Mouse (Mus musculus) forebrain, embryonic 12.5 days (tissue): ENCODE data around the gene Car9. TPM values are rescaled to one million over a fixed set of nuclear protein-coding genes. Genes with fewer than 3 reads are reported as not detected.
"Not testable (repeated sequence)": the region's sequence is repeated elsewhere in the genome, so short reads cannot be mapped to it uniquely, and the experiment has no call there.

Source experiments
- ATAC-seq: fragments of 200-750 bp; cut with Nextera tagmentation; 2 replicates; pipeline ENCODE4 v1.8.0; 2017; ENCODE audit warnings: moderate TSS enrichment; ENCODE audit not compliant: low FRiP score
- H3K27ac ChIP-seq: fragments of 300-500 bp; sonication (generic); 2 replicates; pipeline ENCODE4 v1.5.1; 2016; ENCODE audit warnings: mild to moderate bottlenecking
- H3K27me3 ChIP-seq: fragments of 300-500 bp; sonication (generic); 2 replicates; pipeline ENCODE4 v1.6.1; 2016; ENCODE audit warnings: mild to moderate bottlenecking
- H3K36me3 ChIP-seq: fragments of 300-500 bp; sonication (generic); replicated peaks from 2 replicates; pipeline ENCODE4 v1.6.1; 2016; ENCODE audit warnings: mild to moderate bottlenecking
- H3K4me1 ChIP-seq: fragments of 300-500 bp; sonication (generic); 2 replicates; pipeline ENCODE4 v1.6.1; 2016
- H3K4me2 ChIP-seq: fragments of 300-500 bp; sonication (generic); 2 replicates; pipeline ENCODE4 v1.6.1; 2016; ENCODE audit warnings: mild to moderate bottlenecking, moderate library complexity
- H3K4me3 ChIP-seq: fragments of 300-500 bp; sonication (generic); replicated peaks from 2 replicates; pipeline ENCODE4 v1.5.1; 2016; ENCODE audit warnings: mild to moderate bottlenecking
- H3K9ac ChIP-seq: fragments of 300-500 bp; sonication (generic); 2 replicates; pipeline ENCODE4 v1.6.1; 2016; ENCODE audit warnings: mild to moderate bottlenecking
- H3K9me3 ChIP-seq: fragments of 300-500 bp; sonication (generic); 2 replicates; pipeline ENCODE4 v1.6.1; 2016
- WGBS: fragments of 180-500 bp; shearing (Covaris S2); methylation state at CpG from one replicate; pipeline ENCODE4 v1.1.7; 2016; 5-methylcytosine and 5-hydroxymethylcytosine counted together
- polyA plus RNA-seq: library from polyadenylated mRNA; unstranded; fragments of >200 nt; fragmentation: Nextera tagmentation; extraction: Ambion mirVana; gene quantifications from 2 replicates; pipeline ENCODE4 v1.2.1, GENCODE M21; 2016

Car9 gene
- polyA plus RNA-seq, 1 experiment from 2014 or later, result 0.27 TPM

DNA sequence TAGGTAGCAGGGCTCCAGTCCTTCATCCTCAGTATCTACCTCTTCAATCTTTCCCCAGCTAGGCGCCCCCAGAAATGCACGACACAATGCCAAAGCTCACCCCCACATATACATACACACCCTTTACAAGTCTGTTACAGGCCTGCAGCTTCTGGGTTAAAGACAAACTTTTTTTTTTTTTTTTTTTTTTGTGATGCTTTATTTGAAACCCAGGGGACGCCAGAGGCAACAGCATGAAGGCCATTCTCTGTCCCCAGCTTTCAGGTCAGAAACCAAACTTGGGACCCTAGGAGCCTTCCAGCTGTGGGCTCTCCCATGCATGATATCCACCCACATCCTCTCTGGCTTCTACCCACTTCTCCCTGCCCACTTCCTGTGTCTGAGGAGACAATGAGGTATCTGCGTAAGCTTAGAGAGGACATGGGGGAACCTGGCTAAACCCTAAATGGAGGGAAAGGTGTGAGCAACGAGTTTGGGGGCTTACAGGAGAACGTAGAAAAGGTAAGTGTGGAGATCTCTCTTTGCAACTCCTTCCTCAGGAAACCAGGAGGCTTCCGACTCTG, 24.8 kb upstream of the Car9 start:
- Histone ChIP-seq H3K9me3 (no peaks in the 10 kb centered on the region), H3K36me3 (no peaks in the 10 kb centered on the region), H3K4me3 (no peak overlapping the region), H3K4me1 (0 out of 2 replicates have a peak, but pooled peaks cover 4% of the 10 kb centered on the region), H3K27me3 (no peaks in the 10 kb centered on the region), H3K27ac (no peak overlapping the region), H3K4me2 (no peak overlapping the region), H3K9ac (no peak overlapping the region)
- 76% methylated on average over 7 of the region's 7 CpGs for WGBS
- ATAC-seq, result no peak

DNA sequence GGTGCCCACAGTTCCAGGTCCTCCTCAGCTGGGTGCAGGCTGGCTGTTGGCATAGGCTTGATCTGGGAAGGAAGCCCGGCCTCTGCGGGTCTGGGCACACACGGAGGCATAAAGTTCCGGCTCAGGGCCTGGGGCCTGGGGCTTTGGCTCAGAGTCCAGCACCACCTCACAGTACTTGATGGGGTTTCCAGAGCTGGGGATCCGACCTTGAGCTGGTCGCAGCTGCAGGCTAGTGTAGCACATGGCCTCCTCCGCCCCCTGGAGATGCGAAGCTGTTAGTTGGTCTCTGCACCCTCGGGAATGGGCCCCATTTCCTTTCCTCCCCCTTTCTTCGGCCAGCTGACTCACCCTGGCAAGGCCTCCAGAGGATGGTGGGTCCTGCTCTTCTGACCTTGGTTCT, 24.2 kb upstream of the Car9 start:
- Histone ChIP-seq H3K4me1 (0 out of 2 replicates have a peak, but pooled peaks cover 4% of the 10 kb centered on the region), H3K9me3 (no peaks in the 10 kb centered on the region), H3K36me3 (no peaks in the 10 kb centered on the region), H3K27me3 (no peaks in the 10 kb centered on the region), H3K27ac (no peak overlapping the region), H3K9ac (no peak overlapping the region), H3K4me3 (no peak overlapping the region), H3K4me2 (no peak overlapping the region)
- 75% methylated on average over 10 of the region's 10 CpGs for WGBS
- ATAC-seq, result no peak

DNA sequence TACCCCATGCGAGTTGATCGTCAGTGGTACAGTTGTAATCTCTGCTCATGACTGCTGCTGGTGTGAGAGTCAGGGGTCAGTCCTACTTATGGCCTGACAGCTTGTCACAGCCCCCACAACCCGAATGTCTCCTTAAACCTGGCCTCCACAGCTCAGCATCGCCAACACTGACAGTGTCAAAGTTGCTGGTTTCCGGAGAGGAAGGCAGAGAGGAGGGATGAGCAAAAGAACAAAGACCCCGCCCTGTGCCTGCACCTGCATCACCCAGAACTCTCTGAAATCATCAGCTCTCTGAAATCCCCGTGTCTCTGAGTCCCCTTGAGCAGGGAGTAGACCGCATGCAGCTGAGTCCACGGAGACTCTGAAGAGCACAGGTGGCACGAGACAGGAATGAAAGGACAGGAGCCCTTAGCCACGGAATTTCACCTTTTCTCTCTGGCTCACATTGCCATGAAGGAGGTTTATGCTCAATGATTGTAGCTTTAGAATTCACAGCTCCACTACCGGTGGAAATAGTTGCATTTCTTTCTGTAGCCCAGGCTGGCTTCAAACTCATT, 23.2 kb upstream of the Car9 start, which contains the start of gene Sit1:
TSS of gene Sit1 (minus strand) at position 200 of the 557 bp plus-strand sequence.
- Histone ChIP-seq H3K4me2 (no peak within 1 kb of the TSS), H3K4me1 (no peaks in the 10 kb centered on the region), H3K4me3 (no peak within 1 kb of the TSS), H3K9me3 (no peaks in the 10 kb centered on the region), H3K27me3 (no peaks in the 10 kb centered on the region), H3K36me3 (no peaks in the 10 kb centered on the region), H3K9ac (no peak within 1 kb of the TSS), H3K27ac (no peak within 1 kb of the TSS)
- ATAC-seq, result no peak
- 67% methylated on average over 12 of the region's 12 CpGs for WGBS

DNA sequence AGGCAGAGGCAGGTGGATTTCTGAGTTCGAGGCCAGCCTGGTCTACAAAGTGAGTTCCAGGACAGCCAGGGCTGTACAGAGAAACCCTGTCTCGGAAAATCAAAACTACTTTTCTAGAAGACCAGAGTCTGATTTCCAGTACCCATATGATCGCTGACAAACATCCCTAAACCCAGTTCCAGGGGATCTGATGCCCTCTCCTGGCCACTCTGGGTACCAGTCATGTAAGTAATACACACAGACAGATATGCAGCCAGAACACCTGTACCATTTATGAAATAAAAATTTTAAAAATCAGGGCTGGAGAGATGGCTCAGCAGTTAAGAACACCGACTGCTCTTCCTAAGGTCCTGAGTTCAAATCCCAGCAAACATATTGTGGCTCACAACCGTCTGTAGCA, 21.1 kb upstream of the Car9 start:
- WGBS, result 88% methylated on average over 5 of the region's 5 CpGs
- H3K4me1 ChIP-seq, ATAC-seq: not testable (repeated sequence)

DNA sequence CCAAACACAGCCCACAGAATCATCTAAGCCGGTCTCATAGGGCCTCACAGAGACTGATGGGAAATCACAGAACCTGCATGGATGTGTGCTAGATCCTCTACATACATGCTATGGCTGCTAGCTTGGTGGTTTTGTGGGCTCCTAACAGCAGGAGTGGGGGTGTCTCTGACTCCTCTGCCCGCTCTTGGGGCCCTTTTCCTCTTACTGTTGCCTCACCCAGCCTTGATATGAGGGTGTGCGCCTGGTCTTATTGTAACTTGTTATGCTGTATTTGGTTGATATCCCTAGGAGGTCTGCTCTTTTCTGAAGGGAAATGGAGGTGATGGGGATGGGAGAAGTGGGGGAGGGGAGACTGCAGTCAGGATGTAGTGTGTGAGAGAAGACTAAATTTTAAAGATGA, 17.2 kb upstream of the Car9 start:
- ATAC-seq, result no peak
- no peak overlapping the region for H3K4me3 ChIP-seq
- H3K9ac ChIP-seq, result no peak overlapping the region
- H3K27ac ChIP-seq, result no peak overlapping the region
- H3K9me3 ChIP-seq, result no peaks in the 10 kb centered on the region
- no peaks in the 10 kb centered on the region for H3K27me3 ChIP-seq
- H3K4me2 ChIP-seq, result no peak overlapping the region
- WGBS, result 90% methylated on average over 3 of the region's 3 CpGs
- H3K36me3 ChIP-seq, result no peaks in the 10 kb centered on the region
- H3K4me1 ChIP-seq, result peaks cover 8% of the 10 kb centered on the region

More for the DNA sequence above, 21.1 kb upstream of the Car9 start:
- not testable (repeated sequence) for H3K4me3 ChIP-seq, H3K27ac ChIP-seq, H3K27me3 ChIP-seq, H3K9ac ChIP-seq, H3K9me3 ChIP-seq, H3K36me3 ChIP-seq, H3K4me2 ChIP-seq

DNA sequence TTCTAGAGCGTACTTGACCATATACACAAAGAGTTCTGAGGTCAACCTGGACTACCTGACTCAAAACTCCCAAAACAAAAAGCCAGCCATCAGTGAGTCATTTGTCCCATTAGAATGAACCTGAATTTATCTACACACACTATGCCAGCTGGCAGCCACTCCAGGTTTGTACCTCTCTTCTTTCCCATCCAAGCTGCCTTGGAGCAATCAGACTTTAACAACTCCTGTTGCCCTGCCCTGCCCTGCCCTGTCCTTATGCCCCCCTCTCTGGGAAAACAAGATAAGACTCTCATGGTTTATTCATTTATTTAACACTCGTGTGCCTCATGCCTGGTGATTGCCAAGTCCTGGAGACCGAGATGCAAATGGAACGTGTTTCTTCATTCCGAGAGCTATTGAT, 16.0 kb upstream of the Car9 start:
- no peak for ATAC-seq
- Histone ChIP-seq H3K4me2 (no peak overlapping the region), H3K27me3 (no peaks in the 10 kb centered on the region; the same call in 1 of the 2 replicates), H3K27ac (no peak overlapping the region), H3K9me3 (no peaks in the 10 kb centered on the region), H3K4me1 (peaks cover 15% of the 10 kb centered on the region), H3K9ac (no peak overlapping the region), H3K36me3 (peaks cover 8% of the 10 kb centered on the region; the same call in 1 of the 2 replicates), H3K4me3 (no peak overlapping the region)
- WGBS, result 87% methylated on average over 5 of the region's 5 CpGs

DNA sequence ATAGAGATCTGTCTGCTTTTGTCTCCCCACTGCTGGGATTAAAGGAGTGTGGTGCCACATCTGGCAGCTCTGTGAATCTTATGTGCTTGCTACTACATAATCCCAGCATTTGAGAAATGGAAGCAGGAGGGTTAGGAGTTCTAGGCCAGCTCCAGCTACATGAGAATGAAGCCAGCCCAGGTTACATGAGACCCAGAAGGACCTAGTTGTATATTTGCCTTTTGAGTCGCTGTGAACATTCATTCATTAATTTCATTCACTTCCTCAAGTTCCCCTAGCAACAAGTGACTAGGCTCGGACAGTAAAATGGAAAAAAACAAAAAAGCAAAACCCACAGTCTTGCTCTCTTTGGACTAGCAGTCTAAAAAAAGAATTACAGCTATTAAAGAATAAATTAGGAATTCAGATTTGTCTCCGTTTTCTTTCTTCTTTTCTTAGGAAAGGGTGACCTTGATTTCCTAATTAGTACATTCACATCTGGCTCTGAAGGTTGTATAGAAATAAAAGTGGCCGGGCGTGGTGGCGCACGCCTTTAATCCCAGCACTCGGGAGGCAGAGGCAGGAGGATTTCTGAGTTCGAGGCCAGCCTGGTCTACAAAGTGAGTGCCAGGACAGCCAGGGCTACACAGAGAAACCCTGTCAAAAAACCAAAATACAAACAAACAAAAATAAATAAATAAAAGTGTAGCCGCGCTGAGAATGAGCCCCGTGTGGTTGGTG, 14.5 kb upstream of the Car9 start:
- WGBS, result 45% methylated on average over 12 of the region's 12 CpGs
- Histone ChIP-seq H3K27ac (peak overlapping the region; percentile 25), H3K9ac (no peak overlapping the region), H3K27me3 (peaks cover 3% of the 10 kb centered on the region; the same call in 1 of the 2 replicates), H3K4me2 (peak overlapping the region; percentile 60), H3K9me3 (no peaks in the 10 kb centered on the region), H3K4me1 (peaks cover 25% of the 10 kb centered on the region), H3K4me3 (peak overlapping the region; percentile 72), H3K36me3 (peaks cover 21% of the 10 kb centered on the region; the same call in 1 of the 2 replicates)
- no peak for ATAC-seq

DNA sequence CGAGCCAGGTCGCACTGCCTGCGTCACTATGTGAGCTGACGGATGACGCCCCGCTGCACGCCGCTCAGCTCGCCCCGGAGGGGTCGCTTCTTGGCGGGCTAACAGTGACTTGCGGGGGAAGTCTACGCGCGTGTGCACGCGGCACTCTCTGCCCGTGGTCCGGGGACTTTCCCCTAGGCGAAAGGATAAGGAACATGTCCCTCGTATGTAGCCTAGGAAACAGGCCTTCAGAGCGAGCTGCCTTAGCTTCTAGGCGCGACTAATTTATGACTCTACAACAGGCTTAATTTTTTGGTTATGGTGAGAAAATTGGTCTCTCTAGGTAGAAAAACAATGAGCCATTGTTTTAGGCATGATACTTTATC, 14.0 kb upstream of the Car9 start, which contains the start of gene Ccdc107:
TSS of gene Ccdc107 (plus strand) at position 80 of the 365 bp plus-strand sequence.
- H3K27me3 ChIP-seq, result peaks cover 3% of the 10 kb centered on the region; the same call in 1 of the 2 replicates
- WGBS, result under 1% methylated on average over 25 of the region's 25 CpGs
- ATAC-seq, result peak; percentile 98
- H3K27ac ChIP-seq, result peak within 1 kb of the TSS; percentile 93
- H3K4me1 ChIP-seq, result peaks cover 31% of the 10 kb centered on the region
- H3K4me2 ChIP-seq, result peak within 1 kb of the TSS; percentile 60
- H3K9ac ChIP-seq, result peak within 1 kb of the TSS; percentile 79
- H3K4me3 ChIP-seq, result peak within 1 kb of the TSS; percentile 72
- H3K36me3 ChIP-seq, result peaks cover 26% of the 10 kb centered on the region; the same call in 1 of the 2 replicates
- H3K9me3 ChIP-seq, result no peaks in the 10 kb centered on the region

DNA sequence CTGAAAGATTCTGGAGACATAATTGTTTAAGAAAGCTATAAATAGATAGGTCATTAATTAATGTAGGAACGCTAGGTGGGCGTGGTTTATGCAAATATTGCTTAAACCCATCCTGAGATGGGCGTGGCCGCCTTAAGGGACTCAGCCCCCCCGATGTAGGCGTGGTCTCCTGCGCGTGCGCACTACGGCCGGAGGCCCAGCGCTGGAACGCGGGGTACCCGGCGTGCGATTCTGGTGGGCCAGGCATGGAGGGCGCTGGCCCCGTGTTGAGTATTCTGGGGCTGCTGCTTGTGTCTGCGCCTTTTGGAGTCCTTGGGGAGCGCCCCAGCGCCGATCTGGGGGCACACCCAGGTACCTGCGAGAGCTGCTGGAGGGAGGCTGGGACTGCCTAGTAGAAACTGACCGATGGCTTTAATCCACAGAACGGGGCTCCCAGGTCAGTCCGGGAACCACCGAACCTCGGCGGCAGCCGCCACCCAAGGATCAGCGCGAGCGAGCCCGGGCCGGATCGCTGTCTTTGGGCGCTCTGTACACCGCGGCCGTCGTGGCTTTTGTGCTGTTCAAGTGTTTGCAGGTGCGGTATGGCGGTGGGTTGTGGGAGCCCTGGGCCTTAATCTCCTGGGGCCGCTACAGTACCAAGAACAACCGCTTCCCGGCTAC, 13.4 kb upstream of the Car9 start:
- H3K4me1 ChIP-seq, result peaks cover 36% of the 10 kb centered on the region

DNA sequence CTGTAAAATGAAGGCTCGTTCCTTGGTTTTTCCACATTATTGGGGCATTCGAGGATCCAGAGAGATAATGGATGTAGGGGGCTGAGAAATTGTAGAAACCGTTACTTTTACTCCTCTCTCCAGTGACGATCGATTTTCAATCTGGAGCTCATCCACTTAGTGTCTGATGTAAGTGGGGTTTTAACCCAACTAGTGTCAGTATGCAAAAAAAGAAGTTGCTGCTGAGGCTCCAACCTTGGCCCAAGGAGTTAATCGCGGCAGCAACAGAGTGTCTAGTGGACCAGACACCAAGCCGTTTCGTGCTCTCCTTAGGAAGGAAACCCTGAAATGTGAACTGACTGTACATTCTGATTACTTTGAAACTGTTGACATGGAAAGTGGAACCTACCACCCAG, 12.9 kb upstream of the Car9 start:
- Histone ChIP-seq H3K9ac (peak overlapping the region; percentile 79), H3K4me1 (peaks cover 41% of the 10 kb centered on the region), H3K4me3 (peak overlapping the region; percentile 72), H3K4me2 (peak overlapping the region; percentile 60), H3K36me3 (peaks cover 28% of the 10 kb centered on the region; the same call in 1 of the 2 replicates), H3K27me3 (peaks cover 3% of the 10 kb centered on the region; the same call in 1 of the 2 replicates), H3K27ac (peak overlapping the region; percentile 93), H3K9me3 (no peaks in the 10 kb centered on the region)
- WGBS, result 3% methylated on average over 9 of the region's 9 CpGs
- ATAC-seq, result no peak

More for the DNA sequence above, 13.4 kb upstream of the Car9 start:
- peak; percentile 91 for ATAC-seq
- H3K9me3 ChIP-seq, result no peaks in the 10 kb centered on the region
- H3K4me3 ChIP-seq, result peak overlapping the region; percentile 72
- H3K27me3 ChIP-seq, result peaks cover 3% of the 10 kb centered on the region; the same call in 1 of the 2 replicates
- H3K9ac ChIP-seq, result peak overlapping the region; percentile 79
- H3K27ac ChIP-seq, result peak overlapping the region; percentile 93
- WGBS, result under 1% methylated on average over 47 of the region's 47 CpGs
- peak overlapping the region; percentile 60 for H3K4me2 ChIP-seq
- peaks cover 28% of the 10 kb centered on the region; the same call in 1 of the 2 replicates for H3K36me3 ChIP-seq

DNA sequence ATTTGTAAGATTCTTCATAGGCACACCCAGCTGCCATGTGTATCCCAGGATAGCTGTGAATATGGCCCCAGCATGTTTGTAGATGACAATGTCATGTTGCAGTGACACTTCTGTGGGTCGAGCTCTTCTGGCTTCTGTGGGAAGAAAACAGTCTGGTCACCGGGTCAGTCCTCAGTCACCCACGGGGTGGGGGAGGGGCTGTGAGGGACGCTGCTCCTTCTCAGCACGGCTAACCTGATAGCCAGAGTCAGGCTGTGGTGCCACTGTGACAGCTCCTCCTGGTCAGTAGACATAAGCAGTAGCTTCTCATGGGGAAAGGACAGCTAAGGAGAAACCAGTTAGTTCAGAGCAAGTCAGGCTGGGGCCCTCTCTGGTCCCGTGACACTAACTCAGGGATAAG, 10.2 kb upstream of the Car9 start:
- no peak overlapping the region for H3K4me2 ChIP-seq
- ATAC-seq, result no peak
- no peak overlapping the region for H3K4me3 ChIP-seq
- WGBS, result 48% methylated on average over 6 of the region's 6 CpGs
- no peaks in the 10 kb centered on the region for H3K9me3 ChIP-seq
- peaks cover 49% of the 10 kb centered on the region for H3K4me1 ChIP-seq
- H3K27me3 ChIP-seq, result peaks cover 8% of the 10 kb centered on the region; the same call in 1 of the 2 replicates
- H3K36me3 ChIP-seq, result peaks cover 28% of the 10 kb centered on the region; the same call in 1 of the 2 replicates
- H3K27ac ChIP-seq, result no peak overlapping the region
- H3K9ac ChIP-seq, result no peak overlapping the region

DNA sequence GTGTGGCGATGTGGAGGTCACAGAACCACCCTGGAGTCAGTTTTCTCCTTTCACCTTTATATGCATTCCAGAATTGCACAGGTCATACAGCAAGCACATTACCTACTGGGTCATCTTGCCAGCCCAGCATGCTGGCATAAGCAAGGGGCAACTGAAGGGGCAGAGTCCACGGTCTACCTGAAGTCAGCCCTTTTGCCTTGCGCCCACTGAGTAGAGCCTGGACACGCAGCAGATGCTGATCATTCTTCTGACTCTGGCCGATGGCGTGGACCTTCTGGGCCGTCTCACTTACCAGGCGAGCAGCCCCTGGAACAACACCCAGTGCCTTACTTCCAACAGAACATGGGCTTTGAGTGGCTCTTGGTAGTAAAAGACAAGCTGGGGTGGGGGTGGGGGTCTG, 9.4 kb upstream of the Car9 start:
- Histone ChIP-seq H3K9ac (no peak overlapping the region), H3K36me3 (peaks cover 28% of the 10 kb centered on the region; the same call in 1 of the 2 replicates), H3K9me3 (no peaks in the 10 kb centered on the region), H3K27ac (no peak overlapping the region), H3K4me2 (peak overlapping the region; percentile 68), H3K27me3 (peaks cover 14% of the 10 kb centered on the region), H3K4me1 (peaks cover 49% of the 10 kb centered on the region), H3K4me3 (no peak overlapping the region)
- WGBS, result 88% methylated on average over 8 of the region's 8 CpGs
- ATAC-seq, result no peak
